Mouse (Mus musculus): Measurements from ENCODE around the gene Rps6ka2.

- no peak for TF ChIP-seq TAL1 (IDR thresholded peaks at IDR 0.05; ENCODE audit: low read length)
- TF ChIP-seq GATA1 (IDR thresholded peaks at IDR 0.05; ENCODE audit: low read length) = no peak
Observed at GRCm38 (mm10) chr17:7246893-7247556, 77.1 kb downstream of the Rps6ka2 start.

All from erythroblast, embryonic 14.5 days (primary cell).